Comparison of ENCODE assay signal across 15 mouse cellular contexts in genomic region chr7:143041138-143041822, GRCm38 (mm10). TPM values are rescaled to one million over a fixed set of nuclear protein-coding genes. Genes with fewer than 3 reads are reported as not detected.
A peak's percentile ranks its signal among the peaks of the same experiment; 100 is the strongest.
DNase-seq lines count a peak whose midpoint lies in the region; ATAC-seq and TF ChIP-seq lines count a peak whose summit lies in the region.
"Had no signal": no experiment of that assay in that cellular context is flagged by ENCODE, and none has a peak within 500 bp of the region (broad histone marks: within the 10 kb centered on the region; RNA-seq: fewer than 3 reads in every experiment).

No protein-coding gene starts in this region.

- no peak overlapping the region for H3K4me2 ChIP-seq in hindbrain, embryonic 13.5 days
- H3K4me2 ChIP-seq in liver, postnatal 0 days (ENCODE audit: low read depth, low read length): no peak overlapping the region
- H3K4me2 ChIP-seq: embryonic facial prominence, embryonic 13.5 days; forebrain, embryonic 13.5 days had no signal

- no peaks in the 10 kb centered on the region for H3K79me2 ChIP-seq in liver, adult 2 months (ENCODE audit: control insufficient read depth, insufficient read depth, low read length)

- TF ChIP-seq CTCF in liver, adult 2 months (IDR thresholded peaks at IDR 0.05; ENCODE audit: low read depth, low read length): no peak
- no peak for TF ChIP-seq CTCF in liver, postnatal 0 days (IDR thresholded peaks at IDR 0.05; ENCODE audit: low read depth)

- peak overlapping the region; percentile 41; the same call in 1 of the 2 replicates for H3K27ac ChIP-seq in hindbrain, embryonic 10.5 days
- H3K27ac ChIP-seq in hindbrain, embryonic 13.5 days: no peak overlapping the region; the same call in 1 of the 2 replicates
- peak overlapping the region; percentile 35 for H3K27ac ChIP-seq in liver, adult 2 months (replicated peaks; ENCODE audit: insufficient read depth, low read depth, low read length)
- peak overlapping the region; percentile 68 for H3K27ac ChIP-seq in heart, embryonic 10.5 days
- H3K27ac ChIP-seq in liver, postnatal 0 days (ENCODE audit: low read depth): peak overlapping the region; percentile 68; the same call in 1 of the 2 replicates
- H3K27ac ChIP-seq: embryonic facial prominence, embryonic 13.5 days; forebrain, embryonic 13.5 days had no signal

- no peak for DNase-seq in hindbrain, embryonic 10.5 days (ENCODE audit: low spot score)
- DNase-seq in liver, adult 2 months (ENCODE audit: extremely low read depth, low read depth, low spot score): no peak
- DNase-seq in liver: no peak
- no peak for DNase-seq in heart, embryonic 10.5 days (ENCODE audit: low spot score)
- DNase-seq in liver, postnatal 0 days: no peak
- DNase-seq in ovary, adult 18-20 months (ENCODE audit: low spot score): no peak
- DNase-seq in right cerebral cortex, adult 2 months (ENCODE audit: low spot score in 2 of 2): no peak
- DNase-seq: cerebellum, postnatal 10 days; layer of hippocampus, postnatal 36 days; right cerebral cortex, postnatal 14 days had no signal

- no peaks in the 10 kb centered on the region for H3K36me3 ChIP-seq in hindbrain, embryonic 10.5 days
- H3K36me3 ChIP-seq in hindbrain, embryonic 13.5 days: peaks cover 7% of the 10 kb centered on the region
- no peaks in the 10 kb centered on the region for H3K36me3 ChIP-seq in liver, adult 2 months (ENCODE audit: control insufficient read depth, insufficient read depth, low read length)
- H3K36me3 ChIP-seq in heart, embryonic 10.5 days: peaks cover 4% of the 10 kb centered on the region; the same call in 1 of the 2 replicates
- H3K36me3 ChIP-seq in liver, postnatal 0 days (replicated peaks; ENCODE audit: insufficient read depth, low read length): no peaks in the 10 kb centered on the region
- H3K36me3 ChIP-seq: midbrain, embryonic 10.5 days had no signal

- TF ChIP-seq EP300 in liver, postnatal 0 days (IDR thresholded peaks at IDR 0.05; ENCODE audit: low read depth): no peak

- H3K27me3 ChIP-seq in hindbrain, embryonic 10.5 days (ENCODE audit: insufficient read depth, poor library complexity, severe bottlenecking): no peaks in the 10 kb centered on the region
- no peaks in the 10 kb centered on the region for H3K27me3 ChIP-seq in hindbrain, embryonic 13.5 days
- no peaks in the 10 kb centered on the region for H3K27me3 ChIP-seq in liver, adult 2 months (ENCODE audit: control insufficient read depth, insufficient read depth, low read length)
- no peaks in the 10 kb centered on the region for H3K27me3 ChIP-seq in heart, embryonic 10.5 days (ENCODE audit: insufficient read depth, poor library complexity, severe bottlenecking)
- H3K27me3 ChIP-seq in liver, postnatal 0 days (ENCODE audit: insufficient read depth, low read length): no peaks in the 10 kb centered on the region
- H3K27me3 ChIP-seq: embryonic facial prominence, embryonic 13.5 days; forebrain, embryonic 13.5 days had no signal

- no peaks in the 10 kb centered on the region for H3K9me3 ChIP-seq in hindbrain, embryonic 10.5 days
- H3K9me3 ChIP-seq in hindbrain, embryonic 13.5 days: no peaks in the 10 kb centered on the region
- H3K9me3 ChIP-seq in heart, embryonic 10.5 days: no peaks in the 10 kb centered on the region
- H3K9me3 ChIP-seq in liver, postnatal 0 days (ENCODE audit: low read length): 0 out of 2 replicates have a peak, but pooled peaks cover 3% of the 10 kb centered on the region
- H3K9me3 ChIP-seq: embryonic facial prominence, embryonic 13.5 days; midbrain, embryonic 10.5 days had no signal

- ATAC-seq in hindbrain, embryonic 13.5 days (ENCODE audit: low FRiP score): no peak
- ATAC-seq in liver, postnatal 0 days: no peak
- ATAC-seq: forebrain, embryonic 13.5 days; hindbrain, postnatal 0 days had no signal

- WGBS in hindbrain, embryonic 10.5 days: 83% methylated on average over 3 of the region's 3 CpGs
- WGBS in hindbrain, embryonic 13.5 days: 82% methylated on average over 3 of the region's 3 CpGs
- WGBS in liver, adult 2 months: 39% methylated on average over 3 of the region's 3 CpGs
- WGBS in heart, embryonic 10.5 days: 67% methylated on average over 3 of the region's 3 CpGs
- WGBS in liver, postnatal 0 days (ENCODE audit: insufficient replicate concordance): 36% methylated on average over 3 of the region's 3 CpGs

- TF ChIP-seq POLR2A in liver, adult 2 months (IDR thresholded peaks at IDR 0.05; ENCODE audit: extremely low read depth, insufficient read depth, low read length): no peak

- H3K9ac ChIP-seq in hindbrain, embryonic 13.5 days: no peak overlapping the region
- no peak overlapping the region for H3K9ac ChIP-seq in liver, adult 2 months (ENCODE audit: low read depth, low read length)
- H3K9ac ChIP-seq in liver, postnatal 0 days (replicated peaks): no peak overlapping the region
- H3K9ac ChIP-seq: embryonic facial prominence, embryonic 13.5 days; forebrain, embryonic 13.5 days had no signal

- no peak overlapping the region for H3K4me3 ChIP-seq in hindbrain, embryonic 10.5 days
- no peak overlapping the region for H3K4me3 ChIP-seq in hindbrain, embryonic 13.5 days
- H3K4me3 ChIP-seq in liver, adult 2 months (ENCODE audit: insufficient read depth, low read depth, low read length): no peak overlapping the region
- H3K4me3 ChIP-seq in heart, embryonic 10.5 days: no peak overlapping the region
- no peak overlapping the region for H3K4me3 ChIP-seq in liver, postnatal 0 days (ENCODE audit: low read depth, low read length)
- H3K4me3 ChIP-seq: embryonic facial prominence, embryonic 13.5 days; forebrain, embryonic 13.5 days; midbrain, embryonic 10.5 days had no signal

- peaks cover 11% of the 10 kb centered on the region for H3K4me1 ChIP-seq in hindbrain, embryonic 10.5 days (replicated peaks)
- no peaks in the 10 kb centered on the region for H3K4me1 ChIP-seq in hindbrain, embryonic 13.5 days (replicated peaks)
- H3K4me1 ChIP-seq in liver, adult 2 months (ENCODE audit: control insufficient read depth, insufficient read depth, low read length): peaks cover 14% of the 10 kb centered on the region
- peaks cover 20% of the 10 kb centered on the region for H3K4me1 ChIP-seq in heart, embryonic 10.5 days
- peaks cover 23% of the 10 kb centered on the region for H3K4me1 ChIP-seq in liver, postnatal 0 days (ENCODE audit: insufficient read depth)
- H3K4me1 ChIP-seq: embryonic facial prominence, embryonic 13.5 days; forebrain, embryonic 13.5 days; midbrain, embryonic 10.5 days had no signal

RNA-seq across cellular contexts. Expression of gene Cd81, which starts 11.3 kb away (rescaled TPM):
- 238 and 265 TPM in 2 replicates for polyA plus RNA-seq in hindbrain, embryonic 10.5 days (2016; fragmentation: Nextera tagmentation; extraction: Ambion mirVana)
- 322 and 332 TPM in 2 replicates for polyA plus RNA-seq in hindbrain, embryonic 13.5 days (2015; fragmentation: Nextera tagmentation; extraction: Ambion mirVana)
- 363 and 420 TPM in 2 replicates for total RNA-seq in liver, adult 2 months (2014; rRNA removed)
- 616 and 625 TPM in 2 replicates for polyA plus RNA-seq in liver, adult 2 months (2012; rRNA removed)
- 472 and 583 TPM in 2 replicates for polyA plus RNA-seq in heart, embryonic 10.5 days (2016; fragmentation: Nextera tagmentation; extraction: Ambion mirVana)
- 213 and 231 TPM in 2 replicates for polyA plus RNA-seq in liver, postnatal 0 days (2015; fragmentation: Nextera tagmentation; extraction: Ambion mirVana)

RNA-seq across cellular contexts. Expression of gene Tssc4, which starts 27.8 kb away (rescaled TPM):
- 130 and 134 TPM in 2 replicates for polyA plus RNA-seq in hindbrain, embryonic 10.5 days (2016; fragmentation: Nextera tagmentation; extraction: Ambion mirVana)
- polyA plus RNA-seq in hindbrain, embryonic 13.5 days (2015; fragmentation: Nextera tagmentation; extraction: Ambion mirVana): 90.8 and 99.3 TPM in 2 replicates
- total RNA-seq in liver, adult 2 months (2014; rRNA removed): 11.9 and 13.4 TPM in 2 replicates
- polyA plus RNA-seq in liver, adult 2 months (2012; rRNA removed): 45.6 and 47.7 TPM in 2 replicates
- polyA plus RNA-seq in heart, embryonic 10.5 days (2016; fragmentation: Nextera tagmentation; extraction: Ambion mirVana): 78.0 and 99.5 TPM in 2 replicates
- polyA plus RNA-seq in liver, postnatal 0 days (2015; fragmentation: Nextera tagmentation; extraction: Ambion mirVana): 24.1 and 25.2 TPM in 2 replicates

RNA-seq across cellular contexts. Expression of gene Tspan32, which starts 36.4 kb away (rescaled TPM):
- polyA plus RNA-seq in hindbrain, embryonic 10.5 days (2016; fragmentation: Nextera tagmentation; extraction: Ambion mirVana): 5.2 and 6.1 TPM in 2 replicates
- 0.65 and 1.2 TPM in 2 replicates for polyA plus RNA-seq in hindbrain, embryonic 13.5 days (2015; fragmentation: Nextera tagmentation; extraction: Ambion mirVana)
- 0.46 and 1.1 TPM in 2 replicates for total RNA-seq in liver, adult 2 months (2014; rRNA removed)
- 0.56 and 1.0 TPM in 2 replicates for polyA plus RNA-seq in liver, adult 2 months (2012; rRNA removed)
- polyA plus RNA-seq in heart, embryonic 10.5 days (2016; fragmentation: Nextera tagmentation; extraction: Ambion mirVana): 19.3 and 21.1 TPM in 2 replicates
- 31.0 and 37.5 TPM in 2 replicates for polyA plus RNA-seq in liver, postnatal 0 days (2015; fragmentation: Nextera tagmentation; extraction: Ambion mirVana)

RNA-seq across cellular contexts. Expression of gene Trpm5, which starts 53.2 kb away (rescaled TPM):
- polyA plus RNA-seq in hindbrain, embryonic 10.5 days (2016; fragmentation: Nextera tagmentation; extraction: Ambion mirVana): 0.55 and 0.71 TPM in 2 replicates
- polyA plus RNA-seq in hindbrain, embryonic 13.5 days (2015; fragmentation: Nextera tagmentation; extraction: Ambion mirVana): 1.4 and 1.9 TPM in 2 replicates
- total RNA-seq in liver, adult 2 months (2014; rRNA removed): under 0.01 and 0.07 TPM in 2 replicates
- polyA plus RNA-seq in liver, adult 2 months (2012; rRNA removed): 0.02 TPM in 1 of 2 replicates, not detected in the other
- 1.1 and 1.5 TPM in 2 replicates for polyA plus RNA-seq in heart, embryonic 10.5 days (2016; fragmentation: Nextera tagmentation; extraction: Ambion mirVana)
- 0.13 and 0.42 TPM in 2 replicates for polyA plus RNA-seq in liver, postnatal 0 days (2015; fragmentation: Nextera tagmentation; extraction: Ambion mirVana)
- total RNA-seq: layer of hippocampus, postnatal 36 days had no signal
